Mouse (Mus musculus): ENCODE results near the gene Olfr325.

Olfr325 gene

DNA sequence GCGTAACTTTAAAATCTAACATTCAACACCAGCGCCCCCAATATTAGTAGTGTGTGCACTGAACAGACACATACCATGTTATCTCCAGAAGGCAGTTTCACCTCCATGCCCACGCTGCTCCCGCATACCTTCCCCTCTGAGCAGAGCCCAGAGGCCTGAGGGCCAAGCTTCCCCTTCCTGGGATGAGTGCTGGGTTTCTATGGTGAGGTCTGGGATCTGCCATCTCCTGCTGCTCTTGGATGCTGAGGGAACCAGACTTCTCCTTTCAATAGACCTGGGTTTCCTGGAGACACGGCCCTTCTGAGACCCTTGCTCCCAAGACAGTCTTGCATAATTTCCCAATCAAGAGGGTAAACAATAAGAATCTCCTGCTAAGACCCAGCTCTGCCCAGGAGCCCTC, 52.9 kb downstream of the Olfr325 start, which contains the start of gene Olfr323:
Gene Olfr323 (minus strand): TSS at position 101 of the 400 bp plus-strand sequence.
- no peak for DNase-seq (ENCODE audit: low spot score)

Data from ovary, postnatal 36 days (tissue).